Comparison of ENCODE assay signal across 8 mouse cellular contexts in the genomic region with DNA sequence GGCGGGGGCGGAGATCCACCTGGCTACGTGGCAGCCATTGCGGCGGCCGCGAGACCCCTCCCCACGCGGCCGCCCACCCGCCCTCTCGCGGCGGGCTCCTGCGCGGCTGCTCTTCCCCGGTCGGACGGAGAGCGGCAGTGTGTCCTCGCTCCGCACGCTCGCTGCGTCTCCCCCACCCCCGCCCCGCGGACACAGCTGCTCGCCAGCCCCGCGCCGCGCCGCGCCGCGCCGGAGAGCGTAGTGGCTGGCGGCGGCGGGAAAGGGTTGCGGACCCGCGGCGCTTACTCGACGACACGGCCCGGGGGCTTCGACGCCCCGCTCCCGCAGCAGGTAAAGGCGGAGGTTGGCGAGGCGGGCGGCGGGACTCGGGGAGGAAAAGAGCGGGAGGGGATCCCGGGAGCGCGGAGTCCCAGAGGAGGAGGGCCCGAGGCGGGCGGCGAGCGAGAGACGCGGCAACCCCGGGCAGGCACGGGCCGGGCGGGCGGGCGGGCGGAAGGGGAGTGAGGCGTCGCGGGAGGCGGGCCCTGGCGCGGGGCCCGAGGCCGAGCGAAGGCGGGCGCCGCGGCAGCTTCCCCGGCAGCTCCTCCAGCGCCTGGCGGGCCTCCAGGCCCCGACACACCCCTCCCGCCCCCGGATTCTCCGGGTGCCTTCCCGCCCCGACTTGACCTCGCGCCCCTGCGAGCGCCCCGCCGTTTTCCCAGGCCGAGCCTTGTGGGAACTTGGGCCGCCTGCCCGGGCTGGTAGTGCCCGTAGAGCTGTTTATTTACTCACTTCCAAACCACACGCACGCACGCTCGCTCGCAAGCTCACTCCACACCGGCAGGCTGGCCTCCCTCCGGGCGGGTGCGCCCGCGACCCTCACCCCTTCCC. TPM values are rescaled to one million over a fixed set of nuclear protein-coding genes. Genes with fewer than 3 reads are reported as not detected.
A peak's percentile ranks its signal among the peaks of the same experiment; 100 is the strongest.
DNase-seq lines count a peak whose midpoint lies in the region; ATAC-seq and TF ChIP-seq lines count a peak whose summit lies in the region.

No protein-coding gene starts in this region.

- H3K79me2 ChIP-seq in liver, adult 2 months (ENCODE audit: control insufficient read depth, insufficient read depth, low read length) = peaks cover 2% of the 10 kb centered on the region; the same call in 1 of the 2 replicates

- under 1% methylated on average over 85 of the region's 121 CpGs for WGBS in heart, embryonic 11.5 days (ENCODE audit: insufficient replicate concordance)
- under 1% methylated on average over 85 of the region's 121 CpGs for WGBS in kidney, embryonic 16.5 days
- under 1% methylated on average over 98 of the region's 121 CpGs for WGBS in liver, adult 2 months

- DNase-seq in A20 (ENCODE audit: low read depth, low spot score) = peak; percentile 84
- peak; percentile 78 for DNase-seq in liver, adult 2 months (ENCODE audit: extremely low read depth, low read depth, low spot score)
- peak; percentile 72 to 73 for DNase-seq in spleen, postnatal 36 days (ENCODE audit: low spot score in 2 of 2)

- H3K27ac ChIP-seq in bone marrow macrophage, adult 2 months (ENCODE audit: insufficient read depth, low read depth, low read length) = peak overlapping the region; percentile 77
- peak overlapping the region; percentile 100 for H3K27ac ChIP-seq in heart, embryonic 11.5 days (ENCODE audit: low read depth, low read length)
- H3K27ac ChIP-seq in kidney, embryonic 16.5 days (ENCODE audit: low read length) = peak overlapping the region; percentile 100
- H3K27ac ChIP-seq in liver, adult 2 months (replicated peaks; ENCODE audit: insufficient read depth, low read depth, low read length) = peak overlapping the region; percentile 100

- H3K9ac ChIP-seq in heart, embryonic 11.5 days (ENCODE audit: low read depth, low read length) = peak overlapping the region; percentile 100
- peak overlapping the region; percentile 97 for H3K9ac ChIP-seq in kidney, embryonic 16.5 days (replicated peaks; ENCODE audit: low read length)
- peak overlapping the region; percentile 100 for H3K9ac ChIP-seq in liver, adult 2 months (ENCODE audit: low read depth, low read length)

- TF ChIP-seq POLR2A in bone marrow macrophage, adult 2 months (IDR thresholded peaks at IDR 0.05; ENCODE audit: borderline replicate concordance, low read depth, low read length) = no peak
- peak; percentile 51; the same call in 1 of the 2 replicates for TF ChIP-seq POLR2A in liver, adult 2 months (IDR thresholded peaks at IDR 0.05; ENCODE audit: extremely low read depth, insufficient read depth, low read length)

- no peak for TF ChIP-seq CTCF in bone marrow macrophage, adult 2 months (IDR thresholded peaks at IDR 0.05; ENCODE audit: low read depth, low read length)
- TF ChIP-seq CTCF in liver, adult 2 months (IDR thresholded peaks at IDR 0.05; ENCODE audit: low read depth, low read length) = peak; percentile 60

- no peaks in the 10 kb centered on the region for H3K9me3 ChIP-seq in heart, embryonic 11.5 days (replicated peaks; ENCODE audit: control insufficient read depth, low read length)
- H3K9me3 ChIP-seq in kidney, embryonic 16.5 days (ENCODE audit: low read length) = no peaks in the 10 kb centered on the region

- H3K4me3 ChIP-seq in bone marrow macrophage, adult 2 months (ENCODE audit: insufficient read depth, low read length) = peak overlapping the region; percentile 82
- peak overlapping the region; percentile 96 for H3K4me3 ChIP-seq in heart, embryonic 11.5 days (ENCODE audit: low read depth, low read length)
- H3K4me3 ChIP-seq in kidney, embryonic 16.5 days (ENCODE audit: low read length) = peak overlapping the region; percentile 71
- peak overlapping the region; percentile 69 for H3K4me3 ChIP-seq in liver, adult 2 months (ENCODE audit: insufficient read depth, low read depth, low read length)

- ATAC-seq in erythroblast, adult 5-6 weeks (replicated peaks; ENCODE audit: low FRiP score, poor library complexity, severe bottlenecking) = peak; percentile 65
- peak; percentile 83 for ATAC-seq in heart, embryonic 11.5 days (replicated peaks; ENCODE audit: insufficient number of reproducible peaks, low FRiP score, low TSS enrichment)
- peak; percentile 88 for ATAC-seq in kidney, embryonic 16.5 days (ENCODE audit: low FRiP score, low TSS enrichment)
- peak; percentile 38; the same call in 1 of the 2 replicates for ATAC-seq in monocyte, adult 5-6 weeks (replicated peaks; ENCODE audit: insufficient number of reproducible peaks, low FRiP score, low TSS enrichment, poor library complexity, severe bottlenecking)

- no peaks in the 10 kb centered on the region for H3K27me3 ChIP-seq in heart, embryonic 11.5 days (ENCODE audit: control insufficient read depth, insufficient read depth, low read length)
- no peaks in the 10 kb centered on the region for H3K27me3 ChIP-seq in kidney, embryonic 16.5 days (ENCODE audit: insufficient read depth, low read length)
- H3K27me3 ChIP-seq in liver, adult 2 months (ENCODE audit: control insufficient read depth, insufficient read depth, low read length) = no peaks in the 10 kb centered on the region

- H3K4me2 ChIP-seq in heart, embryonic 11.5 days = peak overlapping the region; percentile 71
- H3K4me2 ChIP-seq in kidney, embryonic 16.5 days (replicated peaks; ENCODE audit: low read depth, low read length) = peak overlapping the region; percentile 62

- no peaks in the 10 kb centered on the region for H3K36me3 ChIP-seq in heart, embryonic 11.5 days (ENCODE audit: control insufficient read depth, insufficient read depth, low read length)
- no peaks in the 10 kb centered on the region for H3K36me3 ChIP-seq in kidney, embryonic 16.5 days (ENCODE audit: insufficient read depth, low read length)
- no peaks in the 10 kb centered on the region for H3K36me3 ChIP-seq in liver, adult 2 months (ENCODE audit: control insufficient read depth, insufficient read depth, low read length)

- H3K4me1 ChIP-seq in bone marrow macrophage, adult 2 months (ENCODE audit: control insufficient read depth, insufficient read depth, low read length) = peaks cover 4% of the 10 kb centered on the region; the same call in 1 of the 2 replicates
- peaks cover 14% of the 10 kb centered on the region for H3K4me1 ChIP-seq in heart, embryonic 11.5 days (ENCODE audit: control insufficient read depth, insufficient read depth, low read length)
- H3K4me1 ChIP-seq in kidney, embryonic 16.5 days (ENCODE audit: insufficient read depth, low read length) = peaks cover 11% of the 10 kb centered on the region
- H3K4me1 ChIP-seq in liver, adult 2 months (ENCODE audit: control insufficient read depth, insufficient read depth, low read length) = peaks cover 9% of the 10 kb centered on the region; the same call in 1 of the 2 replicates

RNA-seq across cellular contexts. Expression of a gene that starts 0.8 kb away (rescaled TPM):
- 8.1 and 10.1 TPM in 2 replicates for polyA plus RNA-seq in bone marrow macrophage, adult 2 months (2012; ENCODE audit: insufficient read depth, insufficient read length, missing spikeins)
- 6.0 and 23.2 TPM in 2 replicates for total RNA-seq in erythroblast, adult 5-6 weeks (2015; ENCODE audit: low replicate concordance)
- 14.5 and 18.7 TPM in 2 replicates for total RNA-seq in erythroblast, adult 5-6 weeks (2017; ENCODE audit: low replicate concordance)
- 32.7 and 47.9 TPM in 2 replicates for polyA plus RNA-seq in heart, embryonic 11.5 days (2014; fragmentation: Nextera tagmentation; extraction: Ambion mirVana)
- 18.8 and 24.3 TPM in 2 replicates for polyA plus RNA-seq in kidney, embryonic 16.5 days (2015; fragmentation: Nextera tagmentation; extraction: Ambion mirVana)
- total RNA-seq in liver, adult 2 months (2014; rRNA removed) = 21.7 and 23.8 TPM in 2 replicates
- 4.1 and 4.6 TPM in 2 replicates for polyA plus RNA-seq in liver, adult 2 months (2012; rRNA removed)
- 28.2 to 33.1 TPM (median 28.9 TPM) in 3 replicates for total RNA-seq in monocyte, adult 5-6 weeks (2017)

Comparison
In these comparisons a context has a peak if more than half of its experiments do, and no peak if none do; other contexts are left out.
1. Peak in every context shown above with its lines: DNase-seq, ATAC-seq, H3K4me3 ChIP-seq and H3K27ac ChIP-seq.
2. ATAC-seq: peak in every context shown above with its lines; median percentile 88 in kidney, embryonic 16.5 days; 83 in heart, embryonic 11.5 days; 65 in erythroblast, adult 5-6 weeks; 38 in monocyte, adult 5-6 weeks.